15 mouse cellular contexts compared by ENCODE assay signal in the genomic region with DNA sequence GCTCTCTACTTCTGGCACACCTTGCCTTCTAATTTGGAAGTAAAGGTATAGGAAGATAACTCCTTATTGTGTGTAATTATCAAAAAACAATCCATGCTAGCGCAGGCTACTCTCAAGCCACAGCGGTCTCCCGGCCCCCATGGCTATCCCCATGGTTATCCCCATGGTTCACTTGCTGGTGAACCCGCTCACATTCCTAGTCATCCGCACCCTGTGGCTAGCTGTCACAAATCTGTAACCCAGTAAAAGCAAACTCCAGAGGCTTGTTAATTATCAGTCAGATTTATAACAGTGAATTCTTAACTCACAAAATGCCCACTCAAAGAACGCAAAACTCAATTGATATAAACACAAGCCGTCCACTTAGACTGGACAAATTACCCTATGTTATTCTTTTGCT.
"Had no signal": no experiment of that assay in that cellular context is flagged by ENCODE, and none has a peak within 500 bp of the region (broad histone marks: within the 10 kb centered on the region; RNA-seq: fewer than 3 reads in every experiment).

No protein-coding gene starts in this region.

- H3K4me1 ChIP-seq: intestine, embryonic 15.5 days; neural tube, embryonic 12.5 days; neural tube, embryonic 15.5 days had no signal

- H3K4me2 ChIP-seq: intestine, embryonic 15.5 days; liver, embryonic 13.5 days; midbrain, embryonic 11.5 days; neural tube, embryonic 12.5 days; neural tube, embryonic 15.5 days had no signal

- ATAC-seq: intestine, embryonic 15.5 days had no signal

- H3K9ac ChIP-seq: intestine, embryonic 15.5 days; liver, embryonic 13.5 days; neural tube, embryonic 12.5 days; neural tube, embryonic 15.5 days had no signal

- H3K4me3 ChIP-seq: intestine, embryonic 15.5 days; layer of hippocampus, adult 2 months; liver, embryonic 13.5 days; neural tube, embryonic 12.5 days; neural tube, embryonic 15.5 days had no signal

- H3K27ac ChIP-seq: intestine, embryonic 15.5 days; layer of hippocampus, adult 2 months; liver, embryonic 13.5 days; neural tube, embryonic 12.5 days; neural tube, embryonic 15.5 days; stomach, postnatal 0 days had no signal

- H3K27me3 ChIP-seq: intestine, embryonic 15.5 days; liver, embryonic 13.5 days; neural tube, embryonic 12.5 days; neural tube, embryonic 15.5 days had no signal

- H3K36me3 ChIP-seq: intestine, embryonic 15.5 days; neural tube, embryonic 12.5 days; neural tube, embryonic 15.5 days had no signal

- DNase-seq: layer of hippocampus, adult 9-11 months; liver, embryonic 13.5 days; lung, adult 2 months; lung, postnatal 14 days; lung, postnatal 4 days; right cerebral cortex, adult 18-20 months; right cerebral cortex, postnatal 14 days; right cerebral cortex, postnatal 4 days; thymus, postnatal 25 days had no signal

- H3K9me3 ChIP-seq: intestine, embryonic 15.5 days; liver, embryonic 13.5 days; neural tube, embryonic 12.5 days; neural tube, embryonic 15.5 days had no signal
